Mouse (Mus musculus) hindbrain, embryonic 13.5 days (tissue): Measurements from ENCODE around the gene Ifrd2. TPM values are rescaled to one million over a fixed set of nuclear protein-coding genes. Genes with fewer than 3 reads are reported as not detected.

Experiments used
- ATAC-seq: fragments of 200-750 bp; cut with Nextera tagmentation; 2 replicates; pipeline ENCODE4 v1.8.0; 2017; ENCODE audit warnings: moderate TSS enrichment; ENCODE audit not compliant: low FRiP score
- H3K27ac ChIP-seq: fragments of 300-500 bp; sonication (generic); 2 replicates; pipeline ENCODE4 v1.5.1; 2015; ENCODE audit warnings: inconsistent platforms, mild to moderate bottlenecking, moderate library complexity
- H3K27me3 ChIP-seq: fragments of 300-500 bp; sonication (generic); 2 replicates; pipeline ENCODE4 v1.6.1; 2015; ENCODE audit warnings: mild to moderate bottlenecking, inconsistent platforms
- H3K36me3 ChIP-seq: fragments of 300-500 bp; sonication (generic); 2 replicates; pipeline ENCODE4 v1.6.1; 2015; ENCODE audit warnings: mild to moderate bottlenecking, inconsistent platforms
- H3K4me1 ChIP-seq: fragments of 300-500 bp; sonication (generic); replicated peaks from 2 replicates; pipeline ENCODE4 v1.6.1; 2015; ENCODE audit warnings: inconsistent platforms
- H3K4me2 ChIP-seq: fragments of 300-500 bp; sonication (generic); 2 replicates; pipeline ENCODE4 v1.6.1; 2015; ENCODE audit warnings: inconsistent platforms, mild to moderate bottlenecking, moderate library complexity
- H3K4me3 ChIP-seq: fragments of 300-500 bp; sonication (generic); 2 replicates; pipeline ENCODE4 v1.5.1; 2015; ENCODE audit warnings: mild to moderate bottlenecking, inconsistent platforms
- H3K9ac ChIP-seq: fragments of 300-500 bp; sonication (generic); 2 replicates; pipeline ENCODE4 v1.6.1; 2015; ENCODE audit warnings: mild to moderate bottlenecking, inconsistent platforms
- H3K9me3 ChIP-seq: fragments of 300-500 bp; sonication (generic); 2 replicates; pipeline ENCODE4 v1.6.1; 2016; ENCODE audit warnings: inconsistent platforms
- WGBS: fragments of 180-500 bp; shearing (Covaris S2); methylation state at CpG from one replicate; pipeline ENCODE4 v1.1.7; 2015; 5-methylcytosine and 5-hydroxymethylcytosine counted together
- polyA plus RNA-seq: library from polyadenylated mRNA; unstranded; fragments of >200 nt; fragmentation: Nextera tagmentation; extraction: Ambion mirVana; gene quantifications from 2 replicates; pipeline ENCODE4 v1.2.1, GENCODE M21; 2015

Gene Ifrd2
- polyA plus RNA-seq, 1 experiment from 2014 or later, result 11.8 TPM

GRCm38 (mm10) chr9:107545199-107545598 is 42.2 kb upstream of the Ifrd2 start:
- H3K4me1 ChIP-seq, result peaks cover 57% of the 10 kb centered on the region
- 88% methylated on average over 10 of the region's 10 CpGs for WGBS
- H3K4me2 ChIP-seq, result no peak overlapping the region
- no peaks in the 10 kb centered on the region for H3K9me3 ChIP-seq
- H3K27ac ChIP-seq, result no peak overlapping the region
- no peak overlapping the region for H3K4me3 ChIP-seq
- H3K36me3 ChIP-seq, result peaks cover 22% of the 10 kb centered on the region
- peaks cover 23% of the 10 kb centered on the region for H3K27me3 ChIP-seq
- H3K9ac ChIP-seq, result no peak overlapping the region
- no peak for ATAC-seq

DNA sequence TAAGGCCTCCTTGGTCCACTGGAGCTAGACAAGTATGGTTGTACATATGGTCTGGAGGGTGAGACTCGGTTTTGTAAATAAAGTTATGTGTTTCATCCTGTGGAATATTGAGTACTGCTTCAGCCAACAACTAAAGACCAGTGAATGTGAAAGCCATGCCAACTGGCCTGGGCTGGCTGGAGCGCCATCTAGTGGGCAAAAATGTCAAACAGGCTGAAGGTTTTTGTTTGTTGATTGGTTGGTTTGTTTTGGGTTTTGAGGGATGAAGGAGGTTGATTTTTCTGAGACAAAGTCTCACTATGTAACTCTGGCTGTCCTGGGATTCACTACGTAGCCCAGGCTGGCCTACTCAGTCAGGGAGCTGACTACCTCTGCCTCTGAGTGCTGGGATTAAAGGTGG is 41.8 kb upstream of the Ifrd2 start:
- no peak for ATAC-seq
- peaks cover 27% of the 10 kb centered on the region for H3K27me3 ChIP-seq
- H3K9me3 ChIP-seq, result no peaks in the 10 kb centered on the region
- H3K4me1 ChIP-seq, result peaks cover 53% of the 10 kb centered on the region
- WGBS, result 4% methylated on average over 3 of the region's 3 CpGs
- H3K36me3 ChIP-seq, result peaks cover 20% of the 10 kb centered on the region
- H3K4me2 ChIP-seq, result no peak overlapping the region
- no peak overlapping the region for H3K27ac ChIP-seq
- no peak overlapping the region for H3K4me3 ChIP-seq
- H3K9ac ChIP-seq, result no peak overlapping the region

DNA sequence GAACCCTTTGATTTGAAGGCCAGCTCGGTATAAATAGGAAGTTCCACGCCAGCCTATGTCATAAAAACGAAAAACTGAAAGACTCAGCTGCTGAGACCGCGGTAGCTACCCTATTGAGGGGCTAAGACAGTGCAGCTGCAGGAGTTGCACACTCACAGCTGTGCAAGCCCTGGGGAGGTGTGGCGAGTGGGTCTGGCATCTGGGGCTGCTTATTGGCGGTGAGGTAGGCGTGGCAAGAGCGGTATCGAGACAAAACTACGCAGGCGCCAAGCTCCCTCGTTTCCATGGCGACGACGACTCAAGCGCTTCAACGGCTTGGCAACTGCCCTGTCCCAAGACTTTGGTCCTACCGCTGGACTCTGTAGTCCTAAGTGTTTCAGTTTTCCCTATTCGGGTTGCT is 40.4 kb upstream of the Ifrd2 start, which contains the start of gene Zmynd10:
Gene Zmynd10 (plus strand): TSS at position 273 of the 400 bp plus-strand sequence.
- H3K4me3 ChIP-seq, result peak within 1 kb of the TSS; percentile 20; the same call in 1 of the 2 replicates
- peaks cover 20% of the 10 kb centered on the region for H3K36me3 ChIP-seq
- H3K27me3 ChIP-seq, result peaks cover 42% of the 10 kb centered on the region
- peak within 1 kb of the TSS; percentile 72 for H3K27ac ChIP-seq
- H3K9ac ChIP-seq, result peak within 1 kb of the TSS; percentile 49
- no peaks in the 10 kb centered on the region for H3K9me3 ChIP-seq
- peak within 1 kb of the TSS; percentile 52 for H3K4me2 ChIP-seq
- peak; percentile 55 for ATAC-seq
- peaks cover 58% of the 10 kb centered on the region for H3K4me1 ChIP-seq
- WGBS, result 4% methylated on average over 20 of the region's 20 CpGs

DNA sequence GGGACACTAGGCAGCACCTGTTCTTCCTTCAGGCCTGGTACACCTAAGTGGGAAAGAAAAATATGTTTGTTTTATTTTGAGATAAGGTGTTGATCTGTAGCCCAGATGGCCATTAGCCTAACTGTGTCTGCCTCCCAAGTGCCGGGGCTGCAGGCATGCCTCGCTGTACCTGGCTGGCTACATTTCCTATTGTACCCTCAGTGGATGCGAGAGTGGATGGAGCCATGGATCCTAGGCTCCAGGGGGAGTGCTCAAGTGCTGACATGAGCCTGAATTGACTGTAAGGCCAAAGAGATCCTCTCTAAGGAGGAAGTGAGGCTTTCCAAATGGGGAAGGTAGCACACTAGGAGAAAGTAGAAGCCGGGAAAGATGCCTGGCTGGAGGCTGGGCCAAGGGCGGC is 39.5 kb upstream of the Ifrd2 start:
- H3K4me1 ChIP-seq, result peaks cover 53% of the 10 kb centered on the region
- no peaks in the 10 kb centered on the region for H3K9me3 ChIP-seq
- H3K36me3 ChIP-seq, result peaks cover 20% of the 10 kb centered on the region
- ATAC-seq, result no peak
- no peak overlapping the region for H3K4me3 ChIP-seq
- no peak overlapping the region for H3K27ac ChIP-seq
- no peak overlapping the region for H3K9ac ChIP-seq
- no peak overlapping the region for H3K4me2 ChIP-seq
- WGBS, result 83% methylated on average over 5 of the region's 5 CpGs
- H3K27me3 ChIP-seq, result peaks cover 51% of the 10 kb centered on the region

DNA sequence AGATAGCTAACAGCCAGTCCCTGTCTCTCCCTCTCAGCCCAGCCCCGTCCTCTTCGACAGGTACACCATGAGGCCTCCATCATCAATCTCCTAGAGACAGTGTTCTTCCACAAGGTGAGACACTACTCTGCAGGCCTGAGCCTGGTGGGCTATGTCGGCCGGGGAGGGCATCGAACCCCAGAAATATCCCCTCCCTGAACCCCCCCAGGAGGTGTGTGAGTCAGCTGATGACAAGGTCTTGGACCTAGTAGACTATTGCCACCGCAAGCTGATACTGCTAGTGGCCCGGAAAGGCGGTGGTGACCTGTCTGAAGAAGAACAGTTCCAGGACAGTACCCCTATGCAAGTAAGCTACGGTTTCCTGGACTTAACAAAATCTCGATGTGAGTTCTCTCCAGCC is 38.6 kb upstream of the Ifrd2 start:
- no peak overlapping the region for H3K9ac ChIP-seq
- H3K27me3 ChIP-seq, result peaks cover 53% of the 10 kb centered on the region

DNA sequence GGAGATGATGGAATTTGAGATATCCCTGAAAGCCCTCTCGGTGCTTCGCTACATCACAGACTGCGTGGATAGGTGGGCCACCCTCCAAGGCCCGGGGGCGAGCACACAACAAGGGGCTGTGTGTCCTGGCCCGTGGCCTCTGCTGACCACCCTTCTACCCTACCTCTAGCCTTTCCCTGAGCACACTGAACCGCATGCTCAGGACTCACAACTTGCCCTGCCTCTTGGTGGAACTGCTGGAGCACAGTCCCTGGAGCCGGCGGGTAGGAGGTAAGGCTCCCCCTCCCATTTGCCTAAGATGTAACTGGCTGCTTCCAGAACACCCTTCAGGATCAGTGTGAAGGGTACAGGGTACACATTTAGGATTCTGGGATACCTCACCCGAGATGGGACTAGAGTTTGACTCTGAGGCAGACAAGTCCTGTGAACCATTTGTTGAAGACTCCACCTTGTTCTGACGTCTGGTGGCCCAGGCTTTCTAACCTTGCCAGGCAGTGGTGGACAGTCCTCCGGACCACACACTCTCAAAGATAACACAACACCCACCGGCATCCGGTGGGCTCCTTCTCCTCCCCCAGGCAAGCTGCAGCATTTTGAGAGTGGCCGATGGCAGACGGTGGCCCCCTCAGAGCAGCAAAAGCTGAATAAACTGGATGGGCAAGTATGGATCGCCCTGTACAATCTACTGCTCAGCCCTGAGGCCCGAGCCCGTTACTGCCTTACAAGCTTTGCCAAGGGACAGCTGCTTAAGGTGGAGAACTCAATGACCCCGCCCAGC is 38.0 kb upstream of the Ifrd2 start:
- H3K9me3 ChIP-seq, result no peaks in the 10 kb centered on the region
- peaks cover 58% of the 10 kb centered on the region for H3K4me1 ChIP-seq
- H3K9ac ChIP-seq, result no peak overlapping the region
- no peak for ATAC-seq
- H3K27ac ChIP-seq, result no peak overlapping the region
- 88% methylated on average over 20 of the region's 20 CpGs for WGBS
- no peak overlapping the region for H3K4me2 ChIP-seq
- H3K4me3 ChIP-seq, result no peak overlapping the region
- H3K27me3 ChIP-seq, result peaks cover 53% of the 10 kb centered on the region
- H3K36me3 ChIP-seq, result peaks cover 7% of the 10 kb centered on the region

More for the DNA sequence above, 38.6 kb upstream of the Ifrd2 start:
- H3K4me3 ChIP-seq, result no peak overlapping the region
- H3K9me3 ChIP-seq, result no peaks in the 10 kb centered on the region
- peaks cover 14% of the 10 kb centered on the region for H3K36me3 ChIP-seq
- peaks cover 56% of the 10 kb centered on the region for H3K4me1 ChIP-seq
- no peak overlapping the region for H3K4me2 ChIP-seq
- 90% methylated on average over 10 of the region's 10 CpGs for WGBS
- H3K27ac ChIP-seq, result no peak overlapping the region
- ATAC-seq, result no peak

DNA sequence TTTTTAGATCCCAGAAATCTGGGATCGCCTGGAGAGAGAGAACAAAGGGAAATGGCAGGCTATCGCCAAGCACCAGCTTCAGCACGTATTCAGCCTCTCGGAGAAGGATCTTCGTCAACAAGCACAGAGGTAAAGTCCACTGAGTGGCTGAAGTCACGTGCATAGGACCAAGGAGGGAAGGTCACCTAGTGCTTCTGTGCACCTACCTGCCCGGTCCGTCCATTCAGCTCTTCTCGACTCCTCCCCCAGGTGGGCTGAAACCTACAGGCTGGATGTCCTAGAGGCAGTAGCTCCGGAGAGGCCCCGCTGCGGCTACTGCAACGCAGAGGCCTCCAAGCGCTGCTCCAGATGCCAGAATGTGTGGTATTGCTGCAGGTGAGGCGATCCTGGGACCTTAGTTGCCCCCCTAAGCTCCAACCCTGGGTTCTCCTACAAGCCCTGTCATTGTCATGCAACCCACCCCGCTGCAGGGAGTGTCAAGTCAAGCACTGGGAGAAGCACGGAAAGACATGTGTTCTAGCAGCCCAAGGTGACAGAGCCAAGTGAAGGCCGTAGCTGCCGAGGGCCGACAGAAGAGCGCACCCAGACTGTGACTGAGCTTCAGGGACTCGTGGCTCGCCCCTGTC is 36.8 kb upstream of the Ifrd2 start:
- Histone ChIP-seq H3K4me3 (peak overlapping the region; percentile 40; the same call in 1 of the 2 replicates), H3K27ac (no peak overlapping the region), H3K4me2 (peak overlapping the region; percentile 65), H3K27me3 (peaks cover 53% of the 10 kb centered on the region), H3K9ac (no peak overlapping the region), H3K4me1 (peaks cover 55% of the 10 kb centered on the region), H3K36me3 (no peaks in the 10 kb centered on the region), H3K9me3 (no peaks in the 10 kb centered on the region)
- 25% methylated on average over 23 of the region's 23 CpGs for WGBS
- no peak for ATAC-seq

GRCm38 (mm10) chr9:107551117-107551889 is 36.1 kb upstream of the Ifrd2 start, which contains the start of gene Rassf1:
Gene Rassf1, plus strand, starts transcription at chr9:107551555.
- no peak for ATAC-seq
- Histone ChIP-seq H3K4me3 (peak within 1 kb of the TSS; percentile 40), H3K27me3 (peaks cover 53% of the 10 kb centered on the region), H3K9ac (peak within 1 kb of the TSS; percentile 70), H3K4me2 (peak within 1 kb of the TSS; percentile 65), H3K36me3 (no peaks in the 10 kb centered on the region), H3K9me3 (no peaks in the 10 kb centered on the region), H3K27ac (peak within 1 kb of the TSS; percentile 23; the same call in 1 of the 2 replicates), H3K4me1 (peaks cover 56% of the 10 kb centered on the region)
- WGBS, result under 1% methylated on average over 63 of the region's 63 CpGs

DNA sequence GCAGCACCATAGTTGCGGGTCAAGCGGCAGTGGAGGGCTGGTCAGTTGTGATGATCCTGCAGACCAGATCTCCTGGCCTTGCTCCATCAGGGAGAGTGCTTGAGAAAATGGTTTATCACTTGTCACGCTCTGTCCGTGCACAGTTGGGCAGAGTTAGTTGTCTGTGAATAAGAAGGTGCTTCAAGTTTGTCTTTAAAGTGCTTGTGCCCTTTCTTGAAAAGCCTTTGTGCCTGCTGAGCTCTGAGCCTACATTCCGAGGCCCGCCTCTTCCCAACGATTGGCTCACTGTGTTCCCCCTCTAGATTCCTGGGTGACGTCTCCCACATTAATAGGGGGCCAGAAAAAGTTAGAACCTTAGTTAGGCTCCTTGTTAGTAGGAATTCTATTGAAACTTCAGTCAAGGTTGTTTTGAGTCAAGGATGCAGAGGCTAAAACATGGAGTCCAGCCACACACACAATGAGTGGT is 35.5 kb upstream of the Ifrd2 start:
- Histone ChIP-seq H3K27ac (no peak overlapping the region), H3K27me3 (peaks cover 53% of the 10 kb centered on the region), H3K4me1 (peaks cover 56% of the 10 kb centered on the region), H3K4me2 (peak overlapping the region; percentile 65), H3K9ac (peak overlapping the region; percentile 70), H3K9me3 (no peaks in the 10 kb centered on the region), H3K36me3 (no peaks in the 10 kb centered on the region), H3K4me3 (peak overlapping the region; percentile 40)
- no peak for ATAC-seq
- WGBS, result 8% methylated on average over 8 of the region's 8 CpGs

DNA sequence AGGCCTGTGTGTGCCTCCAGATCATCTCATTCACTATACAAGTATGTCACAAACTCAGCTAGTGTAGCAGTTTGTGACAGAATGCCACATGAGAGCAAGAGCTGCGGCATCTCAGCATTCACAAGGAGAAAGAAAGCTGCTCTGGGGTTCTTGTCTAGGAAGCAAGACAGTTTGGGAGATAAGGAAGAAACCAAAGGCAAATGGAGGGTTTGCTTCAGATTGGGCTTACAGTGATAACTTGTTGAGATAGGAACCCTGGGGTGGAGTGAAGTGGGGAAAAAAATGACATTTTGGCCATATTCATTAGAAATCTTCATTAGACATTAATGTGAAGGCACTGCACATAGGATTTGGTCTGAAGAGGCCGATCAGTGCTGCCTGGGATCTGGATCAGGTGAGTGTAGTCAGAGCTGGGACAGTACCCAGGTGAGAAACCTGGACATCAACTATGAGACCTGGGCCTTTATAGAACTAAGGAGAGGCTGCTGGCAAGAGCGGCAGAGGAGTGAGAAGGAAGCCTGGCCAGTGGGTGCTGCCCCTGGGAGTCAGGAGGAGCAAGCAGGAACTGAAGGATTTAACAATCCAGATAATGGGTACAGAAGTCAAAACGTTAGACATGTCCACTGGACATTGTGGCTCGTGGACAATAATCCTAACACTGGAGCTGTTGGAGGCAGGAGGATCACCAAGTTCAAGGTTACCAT is 34.6 kb upstream of the Ifrd2 start:
- Histone ChIP-seq H3K4me2 (peak overlapping the region; percentile 90), H3K4me3 (peak overlapping the region; percentile 72), H3K4me1 (peaks cover 50% of the 10 kb centered on the region), H3K36me3 (peaks cover 9% of the 10 kb centered on the region), H3K9me3 (no peaks in the 10 kb centered on the region), H3K9ac (peak overlapping the region; percentile 79), H3K27me3 (peaks cover 53% of the 10 kb centered on the region), H3K27ac (no peak overlapping the region)
- 80% methylated on average over 5 of the region's 5 CpGs for WGBS
- ATAC-seq, result no peak

DNA sequence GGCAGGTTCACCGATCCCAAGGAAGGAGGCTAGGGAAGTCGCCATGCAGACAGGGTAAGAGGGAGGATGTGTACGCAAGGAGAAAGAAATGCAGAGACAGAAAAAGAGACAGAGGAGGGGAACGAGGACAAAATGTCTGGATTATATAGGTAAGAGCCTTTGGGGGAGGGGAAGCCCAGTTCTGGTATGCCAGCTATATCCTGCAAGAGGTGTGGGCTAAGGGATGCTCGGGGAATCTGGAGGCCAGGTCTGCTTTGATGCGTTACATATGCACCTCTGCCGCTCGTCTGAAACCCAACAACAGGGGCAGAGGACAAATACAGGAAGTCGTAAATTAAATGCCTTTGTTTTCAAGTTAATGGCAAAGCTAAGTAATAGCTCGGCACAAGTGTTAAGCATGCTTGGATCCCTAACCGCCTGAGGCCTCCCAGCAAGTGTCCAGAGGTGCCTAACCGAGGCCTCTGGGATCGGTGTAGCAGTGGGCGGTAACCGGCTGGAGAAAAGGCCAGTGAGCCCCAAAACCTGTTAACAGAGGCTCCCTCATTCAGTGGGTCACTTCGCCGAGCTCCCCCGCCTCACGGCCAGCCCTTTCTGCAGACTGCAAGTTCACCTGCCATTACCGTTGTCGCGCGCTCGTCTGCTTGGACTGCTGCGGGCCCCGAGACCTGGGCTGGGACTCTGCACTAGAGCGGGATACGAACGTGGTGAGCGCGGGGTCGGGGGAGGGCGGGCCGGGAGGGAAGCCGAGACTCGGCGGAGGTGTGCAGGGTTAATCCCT is 33.7 kb upstream of the Ifrd2 start:
- Histone ChIP-seq H3K4me1 (peaks cover 50% of the 10 kb centered on the region), H3K4me3 (peak overlapping the region; percentile 72), H3K27ac (peak overlapping the region; percentile 93), H3K4me2 (peak overlapping the region; percentile 90), H3K9ac (peak overlapping the region; percentile 79), H3K36me3 (peaks cover 18% of the 10 kb centered on the region), H3K9me3 (no peaks in the 10 kb centered on the region), H3K27me3 (peaks cover 44% of the 10 kb centered on the region)
- WGBS, result 6% methylated on average over 37 of the region's 37 CpGs
- ATAC-seq, result peak; percentile 78
